Mouse (Mus musculus): ENCODE results near the gene Iffo2. TPM values are rescaled to one million over a fixed set of nuclear protein-coding genes. Genes with fewer than 3 reads are reported as not detected.

Iffo2 gene
- polyA plus RNA-seq, 1 experiment from 2014 or later: 4.3 TPM

- H3K9ac ChIP-seq: no peak overlapping the region
- WGBS: 61% methylated on average over 14 of the region's 14 CpGs
- ATAC-seq (replicated peaks): no peak
- H3K4me3 ChIP-seq: no peak overlapping the region
- H3K27ac ChIP-seq: no peak overlapping the region
- H3K4me1 ChIP-seq: no peaks in the 10 kb centered on the region
- no peak overlapping the region for H3K4me2 ChIP-seq
- no peaks in the 10 kb centered on the region for H3K36me3 ChIP-seq (replicated peaks)
- H3K27me3 ChIP-seq (replicated peaks): no peaks in the 10 kb centered on the region
- no peaks in the 10 kb centered on the region for H3K9me3 ChIP-seq
Observed at GRCm38 (mm10) chr4:139500814-139501213, 29.5 kb upstream of the Iffo2 start.

- Histone ChIP-seq H3K4me1 (no peaks in the 10 kb centered on the region), H3K4me3 (no peak overlapping the region), H3K27me3 (replicated peaks) (no peaks in the 10 kb centered on the region), H3K9ac (no peak overlapping the region), H3K9me3 (no peaks in the 10 kb centered on the region), H3K27ac (no peak overlapping the region), H3K36me3 (replicated peaks) (no peaks in the 10 kb centered on the region), H3K4me2 (no peak overlapping the region)
- WGBS: 84% methylated on average over 6 of the region's 6 CpGs
- no peak for ATAC-seq (replicated peaks)
Observed at GRCm38 (mm10) chr4:139501702-139502101, 28.6 kb upstream of the Iffo2 start.

- Histone ChIP-seq H3K4me1 (no peaks in the 10 kb centered on the region), H3K9me3 (no peaks in the 10 kb centered on the region), H3K27ac (no peak overlapping the region), H3K36me3 (replicated peaks) (no peaks in the 10 kb centered on the region), H3K4me3 (no peak overlapping the region), H3K9ac (no peak overlapping the region), H3K27me3 (replicated peaks) (no peaks in the 10 kb centered on the region), H3K4me2 (no peak overlapping the region)
- WGBS: 90% methylated on average over 8 of the region's 8 CpGs
- ATAC-seq (replicated peaks): no peak
Observed at GRCm38 (mm10) chr4:139503919-139504318, 26.4 kb upstream of the Iffo2 start.

GRCm38 (mm10) chr4:139505716-139506115, 24.6 kb upstream of the Iffo2 start:
- ATAC-seq (replicated peaks): no peak
- Histone ChIP-seq H3K36me3 (replicated peaks) (no peaks in the 10 kb centered on the region), H3K27ac (no peak overlapping the region), H3K4me3 (no peak overlapping the region), H3K27me3 (replicated peaks) (no peaks in the 10 kb centered on the region), H3K9ac (no peak overlapping the region), H3K4me2 (no peak overlapping the region), H3K9me3 (no peaks in the 10 kb centered on the region), H3K4me1 (no peaks in the 10 kb centered on the region)
- WGBS: 77% methylated on average over 4 of the region's 4 CpGs

GRCm38 (mm10) chr4:139506727-139507126, 23.6 kb upstream of the Iffo2 start:
- H3K9ac ChIP-seq: no peak overlapping the region
- no peaks in the 10 kb centered on the region for H3K36me3 ChIP-seq (replicated peaks)
- no peaks in the 10 kb centered on the region for H3K27me3 ChIP-seq (replicated peaks)
- no peak overlapping the region for H3K4me2 ChIP-seq
- 94% methylated on average over 11 of the region's 11 CpGs for WGBS
- no peaks in the 10 kb centered on the region for H3K9me3 ChIP-seq
- no peaks in the 10 kb centered on the region for H3K4me1 ChIP-seq
- H3K4me3 ChIP-seq: no peak overlapping the region
- H3K27ac ChIP-seq: no peak overlapping the region
- no peak for ATAC-seq (replicated peaks)

- no peak for ATAC-seq (replicated peaks)
- Histone ChIP-seq H3K4me1 (no peaks in the 10 kb centered on the region), H3K9me3 (no peaks in the 10 kb centered on the region), H3K4me3 (no peak overlapping the region), H3K4me2 (no peak overlapping the region), H3K27me3 (replicated peaks) (no peaks in the 10 kb centered on the region), H3K27ac (no peak overlapping the region), H3K36me3 (replicated peaks) (no peaks in the 10 kb centered on the region), H3K9ac (no peak overlapping the region)
- whole genome bisulfite sequencing: 78% methylated on average over 2 of the region's 2 CpGs
Observed at GRCm38 (mm10) chr4:139509069-139509468, 21.3 kb upstream of the Iffo2 start.

- Histone ChIP-seq H3K4me1 (no peaks in the 10 kb centered on the region), H3K9ac (no peak overlapping the region), H3K4me3 (no peak overlapping the region), H3K27me3 (replicated peaks) (no peaks in the 10 kb centered on the region), H3K27ac (no peak overlapping the region), H3K36me3 (replicated peaks) (no peaks in the 10 kb centered on the region), H3K4me2 (no peak overlapping the region), H3K9me3 (no peaks in the 10 kb centered on the region)
- no peak for ATAC-seq (replicated peaks)
- WGBS: 87% methylated on average over 2 of the region's 2 CpGs
Observed at GRCm38 (mm10) chr4:139511557-139511956, 18.8 kb upstream of the Iffo2 start.

GRCm38 (mm10) chr4:139512985-139513384, 17.4 kb upstream of the Iffo2 start:
- no peaks in the 10 kb centered on the region for H3K27me3 ChIP-seq (replicated peaks)
- no peaks in the 10 kb centered on the region for H3K4me1 ChIP-seq
- H3K9me3 ChIP-seq: no peaks in the 10 kb centered on the region
- no peaks in the 10 kb centered on the region for H3K36me3 ChIP-seq (replicated peaks)
- H3K27ac ChIP-seq: no peak overlapping the region
- WGBS: 88% methylated on average over 2 of the region's 2 CpGs
- ATAC-seq (replicated peaks): no peak
- H3K9ac ChIP-seq: no peak overlapping the region
- no peak overlapping the region for H3K4me2 ChIP-seq
- no peak overlapping the region for H3K4me3 ChIP-seq

- H3K9me3 ChIP-seq: no peaks in the 10 kb centered on the region
- no peak overlapping the region for H3K27ac ChIP-seq
- ATAC-seq (replicated peaks): no peak
- H3K9ac ChIP-seq: no peak overlapping the region
- no peaks in the 10 kb centered on the region for H3K27me3 ChIP-seq (replicated peaks)
- no peaks in the 10 kb centered on the region for H3K4me1 ChIP-seq
- 85% methylated on average over 6 of the region's 6 CpGs for WGBS
- H3K4me3 ChIP-seq: no peak overlapping the region
- H3K36me3 ChIP-seq (replicated peaks): no peaks in the 10 kb centered on the region
- no peak overlapping the region for H3K4me2 ChIP-seq
Observed at GRCm38 (mm10) chr4:139519221-139519620, 11.1 kb upstream of the Iffo2 start.

GRCm38 (mm10) chr4:139521926-139522325, 8.4 kb upstream of the Iffo2 start:
- 87% methylated on average over 10 of the region's 10 CpGs for WGBS
- Histone ChIP-seq H3K27ac (no peak overlapping the region), H3K9ac (no peak overlapping the region), H3K9me3 (no peaks in the 10 kb centered on the region), H3K27me3 (replicated peaks) (no peaks in the 10 kb centered on the region), H3K4me1 (peaks cover 3% of the 10 kb centered on the region; the same call in 1 of the 2 replicates), H3K36me3 (replicated peaks) (no peaks in the 10 kb centered on the region), H3K4me3 (no peak overlapping the region), H3K4me2 (no peak overlapping the region)
- no peak for ATAC-seq (replicated peaks)

- Histone ChIP-seq H3K4me1 (peaks cover 3% of the 10 kb centered on the region; the same call in 1 of the 2 replicates), H3K36me3 (replicated peaks) (no peaks in the 10 kb centered on the region), H3K4me3 (no peak overlapping the region), H3K9ac (no peak overlapping the region), H3K4me2 (no peak overlapping the region), H3K9me3 (no peaks in the 10 kb centered on the region), H3K27me3 (replicated peaks) (no peaks in the 10 kb centered on the region), H3K27ac (no peak overlapping the region)
- no peak for ATAC-seq (replicated peaks)
- 48% methylated on average over 12 of the region's 12 CpGs for WGBS
Observed at GRCm38 (mm10) chr4:139526475-139526874, 3.9 kb upstream of the Iffo2 start.

GRCm38 (mm10) chr4:139532081-139532480, 1.7 kb downstream of the Iffo2 start:
- H3K36me3 ChIP-seq (replicated peaks): no peaks in the 10 kb centered on the region
- no peak overlapping the region for H3K9ac ChIP-seq
- ATAC-seq (replicated peaks): no peak
- H3K4me1 ChIP-seq: no peaks in the 10 kb centered on the region
- no peaks in the 10 kb centered on the region for H3K9me3 ChIP-seq
- no peak overlapping the region for H3K4me2 ChIP-seq
- no peak overlapping the region for H3K4me3 ChIP-seq
- no peaks in the 10 kb centered on the region for H3K27me3 ChIP-seq (replicated peaks)
- no peak overlapping the region for H3K27ac ChIP-seq
- WGBS: 92% methylated on average over 10 of the region's 10 CpGs

- H3K27ac ChIP-seq: no peak overlapping the region
- no peaks in the 10 kb centered on the region for H3K4me1 ChIP-seq
- no peaks in the 10 kb centered on the region for H3K27me3 ChIP-seq (replicated peaks)
- H3K9ac ChIP-seq: no peak overlapping the region
- H3K9me3 ChIP-seq: no peaks in the 10 kb centered on the region
- no peaks in the 10 kb centered on the region for H3K36me3 ChIP-seq (replicated peaks)
- H3K4me3 ChIP-seq: no peak overlapping the region
- 21% methylated on average over 12 of the region's 12 CpGs for WGBS
- H3K4me2 ChIP-seq: no peak overlapping the region
- no peak for ATAC-seq (replicated peaks)
Observed at GRCm38 (mm10) chr4:139535127-139535695, 4.9 kb downstream of the Iffo2 start.
